Mouse (Mus musculus) forebrain, postnatal 0 days (tissue): ENCODE results near the gene Ccdc171. TPM values are rescaled to one million over a fixed set of nuclear protein-coding genes. Genes with fewer than 3 reads are reported as not detected.
"Not testable (repeated sequence)": the region's sequence is repeated elsewhere in the genome, so short reads cannot be mapped to it uniquely, and the experiment has no call there.

Experiments
- ATAC-seq: fragments of 200-750 bp; cut with Nextera tagmentation; 2 replicates; pipeline ENCODE4 v1.8.0; 2017; ENCODE audit warnings: mild to moderate bottlenecking, moderate library complexity
- DNase-seq: peaks from one replicate; pipeline ENCODE4 v3.0.0-alpha.2; 2015
- H3K27ac ChIP-seq: fragments of 300-500 bp; sonication (generic); 2 replicates; pipeline ENCODE4 v1.5.1; 2014; ENCODE audit warnings: low read depth, mild to moderate bottlenecking, antibody characterized with exemption, low read length, moderate library complexity, mixed read lengths
- H3K27me3 ChIP-seq: fragments of 300-500 bp; sonication (generic); 2 replicates; pipeline ENCODE4 v1.6.1; 2014; ENCODE audit warnings: mild to moderate bottlenecking, low read length, mixed read lengths; ENCODE audit not compliant: insufficient read depth
- H3K36me3 ChIP-seq: fragments of 300-500 bp; sonication (generic); 2 replicates; pipeline ENCODE4 v1.6.1; 2014; ENCODE audit warnings: mild to moderate bottlenecking, moderate library complexity; ENCODE audit not compliant: insufficient read depth
- H3K4me1 ChIP-seq: fragments of 300-500 bp; sonication (generic); 2 replicates; pipeline ENCODE4 v1.6.1; 2014; ENCODE audit warnings: antibody characterized with exemption; ENCODE audit not compliant: insufficient read depth
- H3K4me2 ChIP-seq: fragments of 300-500 bp; sonication (generic); 2 replicates; pipeline ENCODE4 v1.6.1; 2014; ENCODE audit warnings: low read depth, mild to moderate bottlenecking, moderate library complexity
- H3K4me3 ChIP-seq: fragments of 300-500 bp; sonication (generic); 2 replicates; pipeline ENCODE4 v1.5.1; 2014; ENCODE audit warnings: low read depth, low read length, mixed read lengths
- H3K9ac ChIP-seq: fragments of 300-500 bp; sonication (generic); 2 replicates; pipeline ENCODE4 v1.6.1; 2014; ENCODE audit warnings: mild to moderate bottlenecking
- H3K9me3 ChIP-seq: fragments of 300-500 bp; sonication (generic); 2 replicates; pipeline ENCODE4 v1.6.1; 2016; ENCODE audit warnings: low read length
- CTCF ChIP-seq: sonication (generic); IDR thresholded peaks from 2 replicates; pipeline ENCODE4 v1.5.1; 2016; ENCODE audit warnings: antibody characterized with exemption, control low read depth, low read depth
- WGBS: fragments of 180-500 bp; shearing (Covaris S2); extraction: QIAGEN DNeasy Blood & Tissue Kit; methylation state at CpG from one replicate; pipeline ENCODE4 v1.1.7; 2014; 5-methylcytosine and 5-hydroxymethylcytosine counted together
- polyA plus RNA-seq: library from polyadenylated mRNA; unstranded; fragments of >200 nt; fragmentation: Nextera tagmentation; extraction: Ambion mirVana; gene quantifications from 2 replicates; pipeline ENCODE4 v1.2.1, GENCODE M21; 2015
- total RNA-seq: library from RNA; depleted of rRNA; stranded (reverse); fragments of >200 nt; gene quantifications from 2 replicates; pipeline ENCODE4 v1.2.3, GENCODE M21; 2014; rRNA removed

The Ccdc171 gene
- total RNA-seq: 3.9 and 4.6 TPM in 2 replicates
- 1.5 and 2.9 TPM in 2 replicates for polyA plus RNA-seq

DNA sequence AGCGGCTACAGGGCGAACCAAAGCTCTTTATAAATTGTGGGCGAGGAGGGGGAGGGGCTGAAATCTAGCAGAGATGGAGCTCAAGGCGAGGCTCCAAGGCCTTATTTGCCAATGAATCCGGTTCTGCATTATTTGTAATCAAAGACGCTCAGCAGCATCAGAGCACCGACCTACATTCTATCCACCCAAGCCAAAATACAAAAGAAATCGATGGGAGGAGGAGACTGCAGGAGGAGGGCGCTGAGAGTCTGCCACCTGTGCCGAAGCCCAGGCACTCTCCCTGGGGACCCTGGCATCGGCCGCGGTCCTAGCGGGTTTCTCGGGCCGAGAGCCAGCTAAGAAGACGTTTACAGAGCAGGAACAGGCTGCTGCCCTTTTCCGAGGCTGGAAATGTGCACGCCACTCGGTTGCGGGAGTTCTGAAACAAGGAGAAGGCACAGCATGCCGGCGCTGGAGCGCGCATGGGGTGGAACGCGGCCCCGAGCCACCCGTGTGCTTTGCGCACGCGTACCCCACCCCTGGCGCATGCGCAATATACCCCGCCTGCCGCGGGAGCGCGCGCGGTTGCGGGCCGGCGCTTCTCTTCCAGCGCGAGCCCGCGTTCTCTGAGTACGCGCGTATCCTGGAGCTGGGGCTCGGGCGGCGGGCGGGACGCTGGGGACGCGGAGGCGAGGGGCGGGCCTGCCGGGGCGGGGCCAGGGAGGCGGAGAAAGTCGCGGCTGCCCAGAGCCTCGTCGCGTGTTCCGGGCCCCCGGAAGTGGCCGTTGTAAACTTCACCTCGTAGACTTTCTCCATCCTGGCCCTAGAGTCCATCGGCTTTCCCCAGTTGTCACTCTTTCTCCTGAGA is at the start of gene Ccdc171:
Gene Ccdc171 (plus strand): TSS at position 703 of the 847 bp plus-strand sequence.
- peak within 1 kb of the TSS; percentile 69 for H3K9ac ChIP-seq

DNA sequence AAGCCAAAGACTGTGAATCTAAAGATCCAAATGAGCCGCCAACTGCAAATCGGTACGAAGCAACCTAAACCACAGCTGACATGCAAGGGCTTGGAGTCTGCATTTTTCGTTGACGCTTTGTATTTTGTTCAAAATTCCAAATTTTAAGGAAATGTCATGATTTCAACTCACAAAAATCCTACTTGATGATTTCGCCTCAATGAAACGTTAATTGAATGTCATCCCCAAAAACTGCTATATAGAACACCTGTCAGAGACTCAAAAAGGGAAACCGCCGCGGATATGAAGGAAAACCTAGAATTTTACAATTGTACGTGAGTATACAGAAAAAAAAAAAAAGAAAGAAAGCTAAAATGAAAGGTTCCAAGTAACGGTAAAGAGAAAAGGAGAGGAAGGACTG is 40.1 kb upstream of the Ccdc171 start:
- H3K27ac ChIP-seq: peak overlapping the region; percentile 100; the same call in 1 of the 2 replicates
- no peaks in the 10 kb centered on the region for H3K27me3 ChIP-seq
- ATAC-seq (no peak), DNase-seq (no peak)
- peaks cover 6% of the 10 kb centered on the region for H3K4me1 ChIP-seq
- H3K9ac ChIP-seq: peak overlapping the region; percentile 93
- peaks cover 17% of the 10 kb centered on the region for H3K36me3 ChIP-seq
- TF ChIP-seq CTCF: no peak
- H3K4me2 ChIP-seq: peak overlapping the region; percentile 70
- WGBS: 9% methylated on average over 12 of the region's 12 CpGs
- no peaks in the 10 kb centered on the region for H3K9me3 ChIP-seq
- H3K4me3 ChIP-seq: peak overlapping the region; percentile 99

More for the DNA sequence above, at the start of gene Ccdc171:
- DNase-seq (peak; percentile 99), ATAC-seq (peak; percentile 95)
- Histone ChIP-seq H3K27me3 (no peaks in the 10 kb centered on the region), H3K27ac (peak within 1 kb of the TSS; percentile 98), H3K9me3 (no peaks in the 10 kb centered on the region), H3K36me3 (no peaks in the 10 kb centered on the region), H3K4me3 (peak within 1 kb of the TSS; percentile 48), H3K4me2 (peak within 1 kb of the TSS; percentile 95), H3K4me1 (0 out of 2 replicates have a peak, but pooled peaks cover 5% of the 10 kb centered on the region)
- 0 out of 2 replicates have a peak, but pooled peaks have one; percentile 14 for TF ChIP-seq CTCF
- 2% methylated on average over 72 of the region's 73 CpGs for WGBS

DNA sequence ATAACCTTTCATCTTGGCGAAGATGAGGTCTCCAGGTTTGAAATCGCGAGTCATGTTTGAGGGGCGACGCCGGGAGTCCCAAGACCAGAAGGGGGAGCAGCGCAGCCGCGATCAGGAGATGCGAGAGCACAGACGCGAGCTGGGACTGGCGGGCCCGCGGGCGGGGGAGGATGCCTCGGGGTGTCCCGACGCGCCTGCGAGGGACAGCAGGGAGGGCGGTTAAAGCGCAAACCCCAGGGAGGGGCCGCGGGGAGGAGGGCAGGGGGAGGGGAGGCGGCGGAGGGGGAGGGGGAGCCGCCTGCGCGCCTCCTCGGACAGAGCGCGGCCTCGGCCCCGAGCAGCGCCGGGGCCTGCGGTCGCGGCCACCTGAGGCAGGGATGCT is 39.6 kb upstream of the Ccdc171 start:
- H3K27me3 ChIP-seq: no peaks in the 10 kb centered on the region
- peaks cover 17% of the 10 kb centered on the region for H3K36me3 ChIP-seq
- peak overlapping the region; percentile 99 for H3K4me3 ChIP-seq
- H3K9ac ChIP-seq: peak overlapping the region; percentile 93
- under 1% methylated on average over 27 of the region's 40 CpGs for WGBS
- H3K27ac ChIP-seq: peak overlapping the region; percentile 100
- ATAC-seq (peak; percentile 86), DNase-seq (peak; percentile 93)
- H3K4me2 ChIP-seq: peak overlapping the region; percentile 70
- no peaks in the 10 kb centered on the region for H3K9me3 ChIP-seq
- peaks cover 6% of the 10 kb centered on the region for H3K4me1 ChIP-seq
- peak; percentile 82 for TF ChIP-seq CTCF

DNA sequence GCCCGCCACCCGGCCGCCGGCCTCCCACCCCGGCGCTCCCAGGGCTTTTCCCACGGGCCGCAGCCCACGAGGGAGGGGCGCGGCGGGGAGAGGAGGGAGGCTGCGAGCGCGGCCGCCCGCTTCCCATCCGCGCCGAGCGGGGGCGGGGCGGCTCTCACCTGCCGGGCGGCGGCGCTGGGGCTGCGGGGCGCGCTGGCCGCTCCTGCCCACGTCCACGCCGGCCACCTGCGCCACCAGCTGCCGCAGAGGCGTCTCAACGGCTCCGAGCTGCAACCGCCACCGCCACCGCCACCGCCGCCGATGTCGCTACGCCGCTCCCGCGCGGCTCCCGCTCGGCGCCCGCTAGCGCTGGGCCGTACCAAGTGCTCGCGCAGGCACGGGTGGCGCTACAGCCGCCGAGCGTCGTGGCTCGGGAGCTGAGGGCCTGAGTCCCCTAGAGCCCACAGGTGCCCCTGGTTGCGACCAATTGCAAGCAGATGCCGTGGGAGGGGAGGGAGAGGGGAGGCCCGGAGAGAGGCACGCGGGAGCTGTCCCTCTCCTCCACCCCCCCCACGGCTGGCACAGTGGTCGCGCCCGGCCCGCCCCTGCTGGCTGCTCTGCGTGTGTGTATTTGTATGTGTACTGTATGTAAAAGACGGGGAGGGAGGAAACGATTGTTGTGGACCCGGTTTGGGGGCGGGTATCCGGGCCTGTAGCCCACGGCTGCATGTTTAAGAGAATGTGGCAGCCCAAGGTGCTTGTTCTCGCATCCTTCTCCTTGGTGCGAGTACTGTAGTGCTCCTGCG is 39.0 kb upstream of the Ccdc171 start, which contains the start of gene Psip1:
Gene Psip1 (minus strand): TSS at position 343 of the 785 bp plus-strand sequence.
- peak within 1 kb of the TSS; percentile 100 for H3K27ac ChIP-seq
- ATAC-seq (peak; percentile 91), DNase-seq (peak; percentile 95)
- peak within 1 kb of the TSS; percentile 99 for H3K4me3 ChIP-seq
- peaks cover 6% of the 10 kb centered on the region for H3K4me1 ChIP-seq
- H3K4me2 ChIP-seq: peak within 1 kb of the TSS; percentile 70
- peak; percentile 66 for TF ChIP-seq CTCF
- H3K9me3 ChIP-seq: no peaks in the 10 kb centered on the region
- H3K27me3 ChIP-seq: no peaks in the 10 kb centered on the region
- peak within 1 kb of the TSS; percentile 93 for H3K9ac ChIP-seq
- under 1% methylated on average over 70 of the region's 86 CpGs for WGBS
- peaks cover 17% of the 10 kb centered on the region for H3K36me3 ChIP-seq

DNA sequence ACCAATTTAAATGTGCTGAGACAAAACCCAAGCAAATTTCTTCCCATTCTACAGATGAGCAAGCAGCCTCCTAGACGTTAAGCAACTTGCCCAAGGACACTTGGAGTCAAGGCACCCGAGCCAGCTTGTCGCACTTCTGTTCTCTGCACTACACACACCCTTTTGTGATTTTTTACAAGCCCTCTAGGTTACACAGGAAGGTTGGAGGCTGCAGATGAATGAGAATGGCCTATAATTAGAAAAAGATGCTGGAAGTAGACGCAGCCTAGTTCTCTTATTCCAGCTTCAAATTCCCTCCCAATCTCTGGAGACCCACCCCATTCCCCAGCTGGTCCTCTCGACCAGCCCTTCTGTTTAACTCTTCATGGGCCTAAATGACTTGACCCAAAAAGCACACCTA is 36.2 kb upstream of the Ccdc171 start:
- Histone ChIP-seq H3K27me3 (no peaks in the 10 kb centered on the region), H3K4me3 (no peak overlapping the region), H3K27ac (no peak overlapping the region), H3K9ac (no peak overlapping the region), H3K9me3 (no peaks in the 10 kb centered on the region), H3K4me1 (peaks cover 4% of the 10 kb centered on the region), H3K36me3 (peaks cover 2% of the 10 kb centered on the region; the same call in 1 of the 2 replicates), H3K4me2 (no peak overlapping the region)
- DNase-seq: no peak
- no peak for ATAC-seq
- 20% methylated on average over 5 of the region's 5 CpGs for WGBS
- no peak for TF ChIP-seq CTCF

DNA sequence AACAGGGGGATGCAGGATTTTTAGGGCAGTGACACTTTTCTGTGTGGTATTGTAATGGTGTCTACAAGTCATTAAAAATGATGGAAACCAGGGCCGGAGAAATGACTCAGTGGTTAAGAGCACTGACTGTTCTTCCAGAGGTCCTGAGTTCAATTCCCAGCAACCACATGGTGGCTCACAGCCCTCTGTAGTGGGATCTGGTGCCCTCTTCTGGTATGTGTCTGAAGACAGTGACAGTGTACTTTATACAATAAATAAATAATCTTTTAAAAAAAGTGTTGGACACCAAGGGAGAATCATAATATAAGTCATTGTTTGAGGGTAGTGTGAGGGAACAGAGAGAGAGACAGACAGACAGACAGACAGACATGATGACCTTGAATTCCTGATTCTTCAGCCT is 32.2 kb upstream of the Ccdc171 start:
- ATAC-seq: no peak
- no peak for DNase-seq
- Histone ChIP-seq H3K27me3 (no peaks in the 10 kb centered on the region), H3K27ac (no peak overlapping the region), H3K9me3 (no peaks in the 10 kb centered on the region), H3K4me3 (no peak overlapping the region), H3K4me1 (no peaks in the 10 kb centered on the region), H3K9ac (no peak overlapping the region), H3K36me3 (no peaks in the 10 kb centered on the region), H3K4me2 (no peak overlapping the region)
- TF ChIP-seq CTCF: no peak
- 100% methylated on average over 1 of the region's 1 CpGs for WGBS

DNA sequence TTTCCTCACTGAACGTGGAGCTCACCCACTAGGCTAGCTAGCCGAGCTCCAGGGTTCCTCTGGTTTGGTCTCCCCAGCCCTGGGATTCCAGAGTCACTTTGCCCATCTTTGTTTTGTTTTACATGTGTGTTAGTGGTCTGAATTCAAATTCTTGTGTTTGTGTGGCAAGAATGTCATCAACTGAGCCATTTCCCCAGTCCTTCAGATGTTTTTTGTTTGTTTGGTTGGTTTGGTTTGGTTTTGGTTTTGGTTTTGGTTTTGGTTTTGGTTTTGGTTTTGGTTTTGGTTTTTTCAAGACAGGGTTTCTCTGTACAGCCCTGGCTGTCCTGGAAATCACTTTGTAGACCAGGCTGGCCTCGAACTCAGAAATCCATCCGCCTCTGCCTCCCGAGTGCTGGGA is 28.3 kb upstream of the Ccdc171 start:
- H3K9ac ChIP-seq, H3K9me3 ChIP-seq, H3K4me1 ChIP-seq, H3K36me3 ChIP-seq, H3K27ac ChIP-seq, H3K4me3 ChIP-seq, ATAC-seq, DNase-seq, H3K4me2 ChIP-seq, H3K27me3 ChIP-seq: not testable (repeated sequence)
- WGBS: 93% methylated on average over 5 of the region's 5 CpGs
